Mouse (Mus musculus): ENCODE measurements at regions not wholly inside any gene's neighbourhood (a gene's known extent, or its start where the extent isn't known, plus 50 kb on each side); places are given as distances from the start of the nearest gene placed in this dataset.

GRCm38 (mm10) chr14:17578776-17579175 lies 81.3 kb upstream of the Thrb start:
- no peaks in the 10 kb centered on the region for H3K27me3 ChIP-seq (ENCODE audit: insufficient read depth, low read length)
- TF ChIP-seq POU5F1 (IDR thresholded peaks at IDR 0.05; ENCODE audit: borderline replicate concordance, low read length) (no peak), CTCF (conservative IDR thresholded peaks at IDR 0.05; ENCODE audit: low read length) (no peak), NANOG (IDR thresholded peaks at IDR 0.05; ENCODE audit: borderline replicate concordance, low read length) (no peak)
- H3K36me3 ChIP-seq (ENCODE audit: insufficient read depth, low read length), result no peaks in the 10 kb centered on the region
- H3K4me3 ChIP-seq (replicated peaks; ENCODE audit: low read length), result no peak overlapping the region
- H3K9me3 ChIP-seq (ENCODE audit: low read length), result peaks cover 4% of the 10 kb centered on the region; the same call in 1 of the 2 replicates
- H3K4me1 ChIP-seq (replicated peaks; ENCODE audit: low read depth, low read length), result peaks cover 2% of the 10 kb centered on the region; the same call in 1 of the 2 replicates

- no peaks in the 10 kb centered on the region for H3K9me3 ChIP-seq (ENCODE audit: low read length)
- H3K4me1 ChIP-seq (replicated peaks; ENCODE audit: low read depth, low read length), result peaks cover 9% of the 10 kb centered on the region
- no peak for TF ChIP-seq POU5F1 (IDR thresholded peaks at IDR 0.05; ENCODE audit: borderline replicate concordance, low read length)
- TF ChIP-seq NANOG (IDR thresholded peaks at IDR 0.05; ENCODE audit: borderline replicate concordance, low read length), result no peak
- TF ChIP-seq CTCF (conservative IDR thresholded peaks at IDR 0.05; ENCODE audit: low read length), result no peak
- H3K27me3 ChIP-seq (ENCODE audit: insufficient read depth, low read length), result no peaks in the 10 kb centered on the region
- H3K36me3 ChIP-seq (ENCODE audit: insufficient read depth, low read length), result no peaks in the 10 kb centered on the region
- H3K4me3 ChIP-seq (replicated peaks; ENCODE audit: low read length), result no peak overlapping the region
Observed at GRCm38 (mm10) chr14:17589595-17589994, 70.5 kb upstream of the Thrb start.

GRCm38 (mm10) chr14:17599553-17599952 lies 60.5 kb upstream of the Thrb start:
- no peak for TF ChIP-seq NANOG (IDR thresholded peaks at IDR 0.05; ENCODE audit: borderline replicate concordance, low read length)
- no peak for TF ChIP-seq POU5F1 (IDR thresholded peaks at IDR 0.05; ENCODE audit: borderline replicate concordance, low read length)
- no peaks in the 10 kb centered on the region for H3K36me3 ChIP-seq (ENCODE audit: insufficient read depth, low read length)
- no peaks in the 10 kb centered on the region for H3K27me3 ChIP-seq (ENCODE audit: insufficient read depth, low read length)
- peaks cover 6% of the 10 kb centered on the region for H3K4me1 ChIP-seq (replicated peaks; ENCODE audit: low read depth, low read length)
- no peaks in the 10 kb centered on the region for H3K9me3 ChIP-seq (ENCODE audit: low read length)
- no peak overlapping the region for H3K4me3 ChIP-seq (replicated peaks; ENCODE audit: low read length)

- no peaks in the 10 kb centered on the region for H3K9me3 ChIP-seq (ENCODE audit: low read length)
- no peak for TF ChIP-seq POU5F1 (IDR thresholded peaks at IDR 0.05; ENCODE audit: borderline replicate concordance, low read length)
- TF ChIP-seq CTCF (conservative IDR thresholded peaks at IDR 0.05; ENCODE audit: low read length), result no peak
- TF ChIP-seq NANOG (IDR thresholded peaks at IDR 0.05; ENCODE audit: borderline replicate concordance, low read length), result no peak
- no peaks in the 10 kb centered on the region for H3K27me3 ChIP-seq (ENCODE audit: insufficient read depth, low read length)
- no peaks in the 10 kb centered on the region for H3K36me3 ChIP-seq (ENCODE audit: insufficient read depth, low read length)
- peaks cover 6% of the 10 kb centered on the region for H3K4me1 ChIP-seq (replicated peaks; ENCODE audit: low read depth, low read length)
- no peak overlapping the region for H3K4me3 ChIP-seq (replicated peaks; ENCODE audit: low read length)
Observed at GRCm38 (mm10) chr14:17602357-17602756, 57.7 kb upstream of the Thrb start.

- TF ChIP-seq CTCF (conservative IDR thresholded peaks at IDR 0.05; ENCODE audit: low read length) (no peak), NANOG (IDR thresholded peaks at IDR 0.05; ENCODE audit: borderline replicate concordance, low read length) (no peak), POU5F1 (IDR thresholded peaks at IDR 0.05; ENCODE audit: borderline replicate concordance, low read length) (no peak)
- Histone ChIP-seq H3K9me3 (ENCODE audit: low read length) (no peaks in the 10 kb centered on the region), H3K4me1 (replicated peaks; ENCODE audit: low read depth, low read length) (no peaks in the 10 kb centered on the region), H3K36me3 (ENCODE audit: insufficient read depth, low read length) (no peaks in the 10 kb centered on the region), H3K27me3 (ENCODE audit: insufficient read depth, low read length) (no peaks in the 10 kb centered on the region), H3K4me3 (replicated peaks; ENCODE audit: low read length) (no peak overlapping the region)
Observed at GRCm38 (mm10) chr14:17606018-17606417, 54.0 kb upstream of the Thrb start.

- H3K4me1 ChIP-seq (replicated peaks; ENCODE audit: low read depth, low read length), result no peaks in the 10 kb centered on the region
- no peaks in the 10 kb centered on the region for H3K9me3 ChIP-seq (ENCODE audit: low read length)
Observed at GRCm38 (mm10) chr14:17607186-17607585, 52.9 kb upstream of the Thrb start.

More at GRCm38 (mm10) chr14:17607186-17607585, 52.9 kb upstream of the Thrb start:
- TF ChIP-seq POU5F1 (IDR thresholded peaks at IDR 0.05; ENCODE audit: borderline replicate concordance, low read length) (no peak), NANOG (IDR thresholded peaks at IDR 0.05; ENCODE audit: borderline replicate concordance, low read length) (no peak), CTCF (conservative IDR thresholded peaks at IDR 0.05; ENCODE audit: low read length) (no peak)
- no peaks in the 10 kb centered on the region for H3K27me3 ChIP-seq (ENCODE audit: insufficient read depth, low read length)
- no peak overlapping the region for H3K4me3 ChIP-seq (replicated peaks; ENCODE audit: low read length)
- H3K36me3 ChIP-seq (ENCODE audit: insufficient read depth, low read length), result no peaks in the 10 kb centered on the region
